Mouse (Mus musculus): ENCODE measurements around the gene Fam198b. TPM values are rescaled to one million over a fixed set of nuclear protein-coding genes. Genes with fewer than 3 reads are reported as not detected.

Gene Fam198b
- total and polyA plus RNA-seq, 3 experiments: 1.5 to 3.1 TPM; not detected in 1

GRCm38 (mm10) chr3:79916185-79916584 lies 31.9 kb downstream of the Fam198b start:
- Histone ChIP-seq H3K36me3 (ENCODE audit: control insufficient read depth in 1 of 2, insufficient read depth in 2 of 2, low read length in 2 of 2) (peaks cover 0 to 20% of the 10 kb centered on the region in 2 experiments; a peak in 2 of 4 replicates), H3K9ac (ENCODE audit: control insufficient read depth, low read depth, low read length, poor library complexity, severe bottlenecking) (no peak overlapping the region), H3K27me3 (ENCODE audit: control insufficient read depth in 1 of 2, insufficient read depth in 2 of 2, low read length in 2 of 2) (no peaks in the 10 kb centered on the region), H3K79me2 (ENCODE audit: control insufficient read depth, insufficient read depth, low read length, poor library complexity) (no peaks in the 10 kb centered on the region), H3K9me3 (replicated peaks; ENCODE audit: insufficient read depth, low read length) (no peaks in the 10 kb centered on the region), H3K4me1 (ENCODE audit: control insufficient read depth in 1 of 2, insufficient read depth in 2 of 2, low read length in 2 of 2) (peaks cover 6 to 10% of the 10 kb centered on the region in 2 experiments), H3K4me3 (ENCODE audit: control insufficient read depth in 1 of 2, insufficient read depth in 1 of 2, low read depth in 2 of 2, low read length in 2 of 2) (no peak overlapping the region), H3K27ac (ENCODE audit: control insufficient read depth, low read depth, low read length) (no peak overlapping the region)
- TF ChIP-seq RAD21 (IDR thresholded peaks at IDR 0.05; ENCODE audit: low read depth, low read length) (no peak), ZC3H11A (IDR thresholded peaks at IDR 0.05; ENCODE audit: low read depth, low read length) (no peak), MYB (IDR thresholded peaks at IDR 0.05; ENCODE audit: low read depth, low read length) (no peak), GATA1 (IDR thresholded peaks at IDR 0.05; ENCODE audit: low read depth, low read length) (no peak), USF1 (IDR thresholded peaks at IDR 0.05; ENCODE audit: low read depth, low read length) (no peak), MYC (IDR thresholded peaks at IDR 0.05; ENCODE audit: low read depth, low read length) (no peak), JUND (IDR thresholded peaks at IDR 0.05; ENCODE audit: low read depth, low read length) (no peak), SIN3A (IDR thresholded peaks at IDR 0.05; ENCODE audit: low read length) (no peak), MEF2A (IDR thresholded peaks at IDR 0.05; ENCODE audit: extremely low read depth, insufficient replicate concordance, low read depth, low read length, poor library complexity, severe bottlenecking) (no peak), E2F4 (IDR thresholded peaks at IDR 0.05; ENCODE audit: borderline replicate concordance, low read depth, low read length) (no peak), TAL1 (IDR thresholded peaks at IDR 0.05; ENCODE audit: low read length) (no peak), HCFC1 (IDR thresholded peaks at IDR 0.05; ENCODE audit: low read depth, low read length) (no peak), USF2 (IDR thresholded peaks at IDR 0.05; ENCODE audit: borderline replicate concordance in 1 of 2, insufficient read depth in 1 of 2, low read depth in 1 of 2, low read length in 2 of 2) (no peak), BHLHE40 (IDR thresholded peaks at IDR 0.05; ENCODE audit: borderline replicate concordance, low read depth, low read length) (no peak), CHD2 (IDR thresholded peaks at IDR 0.05; ENCODE audit: low read length) (no peak), NELFE (IDR thresholded peaks at IDR 0.05; ENCODE audit: low read depth, low read length) (no peak), TCF12 (IDR thresholded peaks at IDR 0.05; ENCODE audit: low read depth, low read length) (no peak), EP300 (IDR thresholded peaks at IDR 0.05; ENCODE audit: low read depth in 1 of 2, low read length in 2 of 2) (no peak), NRF1 (IDR thresholded peaks at IDR 0.05; ENCODE audit: insufficient read depth, low read depth, low read length, poor library complexity, severe bottlenecking) (no peak), ELF1 (IDR thresholded peaks at IDR 0.05; ENCODE audit: low read depth, low read length) (no peak)
- no peak for DNase-seq (ENCODE audit: low read depth, low spot score)

GRCm38 (mm10) chr3:79918761-79919160 lies 34.4 kb downstream of the Fam198b start:
- no peak overlapping the region for H3K9ac ChIP-seq (ENCODE audit: control insufficient read depth, low read depth, low read length, poor library complexity, severe bottlenecking)
- no peak overlapping the region for H3K4me3 ChIP-seq (ENCODE audit: control insufficient read depth in 1 of 2, insufficient read depth in 1 of 2, low read depth in 2 of 2, low read length in 2 of 2)
- no peaks in the 10 kb centered on the region for H3K79me2 ChIP-seq (ENCODE audit: control insufficient read depth, insufficient read depth, low read length, poor library complexity)
- no peaks in the 10 kb centered on the region for H3K9me3 ChIP-seq (replicated peaks; ENCODE audit: insufficient read depth, low read length)
- H3K27me3 ChIP-seq (ENCODE audit: control insufficient read depth in 1 of 2, insufficient read depth in 2 of 2, low read length in 2 of 2): no peaks in the 10 kb centered on the region
- H3K27ac ChIP-seq (ENCODE audit: control insufficient read depth, low read depth, low read length): no peak overlapping the region
- H3K36me3 ChIP-seq (ENCODE audit: control insufficient read depth in 1 of 2, insufficient read depth in 2 of 2, low read length in 2 of 2): peaks cover 0 to 16% of the 10 kb centered on the region in 2 experiments; a peak in 2 of 4 replicates
- TF ChIP-seq USF2 (IDR thresholded peaks at IDR 0.05; ENCODE audit: borderline replicate concordance in 1 of 2, insufficient read depth in 1 of 2, low read depth in 1 of 2, low read length in 2 of 2): no peak
- TF ChIP-seq MYC (IDR thresholded peaks at IDR 0.05; ENCODE audit: low read depth, low read length): no peak
- no peak for TF ChIP-seq SMC3 (IDR thresholded peaks at IDR 0.05; ENCODE audit: low read depth, low read length)
- no peak for TF ChIP-seq ELF1 (IDR thresholded peaks at IDR 0.05; ENCODE audit: low read depth, low read length)
- no peak for TF ChIP-seq E2F4 (IDR thresholded peaks at IDR 0.05; ENCODE audit: borderline replicate concordance, low read depth, low read length)
- TF ChIP-seq GATA1 (IDR thresholded peaks at IDR 0.05; ENCODE audit: low read depth, low read length): no peak
- no peak for TF ChIP-seq ZNF384 (IDR thresholded peaks at IDR 0.05; ENCODE audit: low read depth, low read length)
- TF ChIP-seq JUND (IDR thresholded peaks at IDR 0.05; ENCODE audit: low read depth, low read length): no peak
- TF ChIP-seq NELFE (IDR thresholded peaks at IDR 0.05; ENCODE audit: low read depth, low read length): no peak
- DNase-seq (ENCODE audit: low read depth, low spot score): no peak
- H3K4me1 ChIP-seq (ENCODE audit: control insufficient read depth in 1 of 2, insufficient read depth in 2 of 2, low read length in 2 of 2): peaks cover 4 to 8% of the 10 kb centered on the region in 2 experiments

Data from MEL (cell line).